In genomic region chr19:31291231-31291630, GRCm38 (mm10) we compare ENCODE assay signal across 20 mouse cellular contexts.
"Had no signal": no experiment of that assay in that cellular context is flagged by ENCODE, and none has a peak within 500 bp of the region (broad histone marks: within the 10 kb centered on the region; RNA-seq: fewer than 3 reads in every experiment).

No protein-coding gene starts in this region.

- H3K4me1 ChIP-seq: limb, embryonic 10.5 days; limb, embryonic 13.5 days; liver, embryonic 12.5 days; liver, embryonic 15.5 days; midbrain, embryonic 12.5 days; midbrain, embryonic 15.5 days had no signal

- H3K27me3 ChIP-seq: limb, embryonic 13.5 days; liver, embryonic 12.5 days; liver, embryonic 15.5 days; midbrain, embryonic 12.5 days; midbrain, embryonic 15.5 days had no signal

- ATAC-seq: liver, embryonic 12.5 days; midbrain, embryonic 15.5 days had no signal

- H3K36me3 ChIP-seq: limb, embryonic 10.5 days; limb, embryonic 13.5 days; liver, embryonic 12.5 days; liver, embryonic 15.5 days; midbrain, embryonic 12.5 days; midbrain, embryonic 15.5 days had no signal

- H3K9me3 ChIP-seq: limb, embryonic 10.5 days; limb, embryonic 13.5 days; liver, embryonic 12.5 days; liver, embryonic 15.5 days; midbrain, embryonic 12.5 days; midbrain, embryonic 15.5 days had no signal

- H3K4me3 ChIP-seq: limb, embryonic 10.5 days; limb, embryonic 13.5 days; liver, embryonic 12.5 days; liver, embryonic 15.5 days; midbrain, embryonic 12.5 days; midbrain, embryonic 15.5 days had no signal

- DNase-seq: kidney, adult 11 months; kidney, adult 8-10 months; kidney, postnatal 14 days; kidney, postnatal 4 days; liver; lung, adult 2 months; lung, postnatal 14 days; lung, postnatal 4 days; right cerebral cortex, adult 18-20 months; right cerebral cortex, postnatal 14 days; right cerebral cortex, postnatal 4 days; spleen, adult 18-20 months; thymus, adult 18-20 months; thymus, postnatal 4 days had no signal

- H3K4me2 ChIP-seq: limb, embryonic 13.5 days; liver, embryonic 12.5 days; liver, embryonic 15.5 days; midbrain, embryonic 12.5 days; midbrain, embryonic 15.5 days had no signal

- H3K9ac ChIP-seq: limb, embryonic 13.5 days; liver, embryonic 12.5 days; liver, embryonic 15.5 days; midbrain, embryonic 12.5 days; midbrain, embryonic 15.5 days had no signal

- H3K27ac ChIP-seq: limb, embryonic 10.5 days; limb, embryonic 13.5 days; liver, embryonic 12.5 days; liver, embryonic 15.5 days; midbrain, embryonic 12.5 days; midbrain, embryonic 15.5 days had no signal
